ENCODE assay signal across 8 mouse cellular contexts in genomic region chr15:11064558-11065411, GRCm38 (mm10). TPM values are rescaled to one million over a fixed set of nuclear protein-coding genes. Genes with fewer than 3 reads are reported as not detected.
DNase-seq lines count a peak whose midpoint lies in the region; ATAC-seq and TF ChIP-seq lines count a peak whose summit lies in the region.

Adamts12 (plus strand) TSS chr15:11064790.

- H3K36me3 ChIP-seq in hindbrain, embryonic 12.5 days = no peaks in the 10 kb centered on the region
- no peaks in the 10 kb centered on the region for H3K36me3 ChIP-seq in limb, embryonic 15.5 days
- H3K36me3 ChIP-seq in midbrain, embryonic 16.5 days (ENCODE audit: control insufficient read depth, insufficient read depth, low read length) = no peaks in the 10 kb centered on the region

- H3K4me3 ChIP-seq in gastrocnemius, adult 2 months = peak within 1 kb of the TSS; percentile 85
- H3K4me3 ChIP-seq in hindbrain, embryonic 12.5 days = peak within 1 kb of the TSS; percentile 25
- peak within 1 kb of the TSS; percentile 45 for H3K4me3 ChIP-seq in limb, embryonic 15.5 days
- H3K4me3 ChIP-seq in midbrain, embryonic 16.5 days (ENCODE audit: low read depth, low read length) = peak within 1 kb of the TSS; percentile 25

- no peaks in the 10 kb centered on the region for H3K27me3 ChIP-seq in hindbrain, embryonic 12.5 days
- H3K27me3 ChIP-seq in limb, embryonic 15.5 days = no peaks in the 10 kb centered on the region
- H3K27me3 ChIP-seq in midbrain, embryonic 16.5 days (ENCODE audit: control insufficient read depth, insufficient read depth, low read depth, low read length) = no peaks in the 10 kb centered on the region

- WGBS in hindbrain, embryonic 12.5 days = 1% methylated on average over 25 of the region's 25 CpGs
- WGBS in limb, embryonic 15.5 days = under 1% methylated on average over 22 of the region's 25 CpGs
- 2% methylated on average over 24 of the region's 25 CpGs for WGBS in midbrain, embryonic 16.5 days

- no peaks in the 10 kb centered on the region for H3K9me3 ChIP-seq in hindbrain, embryonic 12.5 days (replicated peaks)
- H3K9me3 ChIP-seq in limb, embryonic 15.5 days = no peaks in the 10 kb centered on the region
- no peaks in the 10 kb centered on the region for H3K9me3 ChIP-seq in midbrain, embryonic 16.5 days (replicated peaks; ENCODE audit: control insufficient read depth, low read length, poor library complexity, severe bottlenecking)

- H3K27ac ChIP-seq in gastrocnemius, adult 2 months = peak within 1 kb of the TSS; percentile 91
- H3K27ac ChIP-seq in hindbrain, embryonic 12.5 days = peak within 1 kb of the TSS; percentile 74
- H3K27ac ChIP-seq in limb, embryonic 15.5 days = peak within 1 kb of the TSS; percentile 91
- peak within 1 kb of the TSS; percentile 30; the same call in 1 of the 2 replicates for H3K27ac ChIP-seq in midbrain, embryonic 16.5 days (ENCODE audit: low read length)

- peak; percentile 19 to 59 for DNase-seq in urinary bladder, adult 18-20 months (ENCODE audit: low spot score in 2 of 2)
- no peak for DNase-seq in urinary bladder, postnatal 10 days (ENCODE audit: low spot score)
- peak; percentile 84 for DNase-seq in gastrocnemius, adult 2 months
- DNase-seq in urinary bladder, postnatal 4 days (ENCODE audit: low spot score in 2 of 2) = peak; percentile 78

- H3K9ac ChIP-seq in hindbrain, embryonic 12.5 days = peak within 1 kb of the TSS; percentile 49; the same call in 1 of the 2 replicates
- peak within 1 kb of the TSS; percentile 54 for H3K9ac ChIP-seq in limb, embryonic 15.5 days
- H3K9ac ChIP-seq in midbrain, embryonic 16.5 days (ENCODE audit: low read depth, low read length) = peak within 1 kb of the TSS; percentile 39

- peaks cover 29% of the 10 kb centered on the region for H3K4me1 ChIP-seq in hindbrain, embryonic 12.5 days
- H3K4me1 ChIP-seq in limb, embryonic 15.5 days = peaks cover 31% of the 10 kb centered on the region
- H3K4me1 ChIP-seq in midbrain, embryonic 16.5 days (ENCODE audit: control insufficient read depth, insufficient read depth, low read length) = peaks cover 22% of the 10 kb centered on the region

- ATAC-seq in hindbrain, embryonic 12.5 days (ENCODE audit: low FRiP score) = peak; percentile 88
- ATAC-seq in limb, embryonic 15.5 days (ENCODE audit: insufficient number of reproducible peaks, low FRiP score, low TSS enrichment, low read depth) = peak; percentile 76
- peak; percentile 78 for ATAC-seq in midbrain, embryonic 16.5 days
- ATAC-seq in activated CD4-positive, CD25-positive, alpha-beta regulatory T cell, adult 4 months = no peak

- intact Hi-C loops in gastrocnemius, adult 2 months (cut with DNase I) = no loop called here

- TF ChIP-seq CTCF in gastrocnemius, adult 2 months (IDR thresholded peaks at IDR 0.05) = no peak

- H3K4me2 ChIP-seq in hindbrain, embryonic 12.5 days (replicated peaks) = peak within 1 kb of the TSS; percentile 61
- H3K4me2 ChIP-seq in limb, embryonic 15.5 days = peak within 1 kb of the TSS; percentile 67
- peak within 1 kb of the TSS; percentile 64 for H3K4me2 ChIP-seq in midbrain, embryonic 16.5 days (ENCODE audit: low read length)

RNA-seq across cellular contexts. Expression of gene Adamts12, which starts in this region (rescaled TPM):
- total RNA-seq in gastrocnemius, adult 2 months (2021) = 1 to 10 TPM; 2.7 to 2.8 TPM
- 3.2 and 3.5 TPM in 2 replicates for polyA plus RNA-seq in hindbrain, embryonic 12.5 days (2016; fragmentation: Nextera tagmentation; extraction: Ambion mirVana)
- 6.2 and 6.6 TPM in 2 replicates for polyA plus RNA-seq in limb, embryonic 15.5 days (2015; fragmentation: Nextera tagmentation; extraction: Ambion mirVana)
- 1.1 and 1.5 TPM in 2 replicates for polyA plus RNA-seq in midbrain, embryonic 16.5 days (2015; fragmentation: Nextera tagmentation; extraction: Ambion mirVana)
- polyA plus RNA-seq in activated CD4-positive, CD25-positive, alpha-beta regulatory T cell, adult 4 months (2017; shearing (Covaris generic)) = under 1 TPM in 1 of 2 experiments, not detected in 1; 0.08 TPM

Comparison
In these comparisons a context has a peak if more than half of its experiments do, and no peak if none do; other contexts are left out.
1. H3K27ac ChIP-seq: peak in every context shown above with its lines; median percentile 91 in gastrocnemius, adult 2 months; 91 in limb, embryonic 15.5 days; 74 in hindbrain, embryonic 12.5 days; 30 in midbrain, embryonic 16.5 days.
2. H3K4me3 ChIP-seq: peak in every context shown above with its lines; median percentile 85 in gastrocnemius, adult 2 months; 45 in limb, embryonic 15.5 days; 25 in hindbrain, embryonic 12.5 days; 25 in midbrain, embryonic 16.5 days.